Mouse (Mus musculus) T-helper 1 cell (primary cell): ENCODE data around the gene Hist1h2ab.
"Not testable (repeated sequence)": the region's sequence is repeated elsewhere in the genome, so short reads cannot be mapped to it uniquely, and the experiment has no call there.

Experiments used
- in situ Hi-C: fragments of 300-600 bp; cut with MboI, MseI; formaldehyde crosslinking; loops from one replicate; pipeline ENCODE4 v1.15.1; 2025; ENCODE audit warnings: high pct_unique_total_duplicates

Gene Hist1h2ab

DNA sequence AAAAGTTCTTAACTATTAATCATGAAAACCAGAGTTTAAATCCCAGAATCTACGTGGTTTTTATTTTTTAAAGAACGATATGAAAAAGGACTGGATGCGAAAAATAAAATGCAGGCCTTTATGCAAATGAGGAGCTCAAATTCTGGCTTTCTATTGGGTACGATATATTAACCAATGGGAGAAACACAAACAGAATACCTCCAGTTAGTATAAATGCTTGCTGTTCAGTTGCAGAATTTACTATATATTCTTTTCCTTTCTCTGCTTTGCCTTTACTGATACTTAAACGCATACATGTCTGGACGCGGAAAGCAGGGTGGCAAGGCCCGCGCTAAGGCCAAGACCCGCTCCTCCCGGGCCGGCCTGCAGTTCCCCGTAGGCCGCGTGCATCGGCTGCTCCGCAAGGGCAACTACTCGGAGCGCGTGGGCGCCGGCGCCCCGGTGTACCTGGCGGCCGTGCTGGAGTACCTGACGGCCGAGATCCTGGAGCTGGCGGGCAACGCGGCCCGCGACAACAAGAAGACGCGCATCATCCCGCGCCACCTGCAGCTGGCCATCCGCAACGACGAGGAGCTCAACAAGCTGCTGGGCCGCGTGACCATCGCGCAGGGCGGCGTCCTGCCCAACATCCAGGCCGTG, at the start of gene Hist1h2ab:
Gene Hist1h2ab (plus strand): TSS at position 288 of the 639 bp plus-strand sequence.
- in situ Hi-C loops: loop anchor here (10.0 to 25.0 kb wide), 3 partner anchors 316 to 1964 kb away; partner anchors contain the start of genes Gmnn, Hist1h1b, Hist1h2an and Hist1h2bp

DNA sequence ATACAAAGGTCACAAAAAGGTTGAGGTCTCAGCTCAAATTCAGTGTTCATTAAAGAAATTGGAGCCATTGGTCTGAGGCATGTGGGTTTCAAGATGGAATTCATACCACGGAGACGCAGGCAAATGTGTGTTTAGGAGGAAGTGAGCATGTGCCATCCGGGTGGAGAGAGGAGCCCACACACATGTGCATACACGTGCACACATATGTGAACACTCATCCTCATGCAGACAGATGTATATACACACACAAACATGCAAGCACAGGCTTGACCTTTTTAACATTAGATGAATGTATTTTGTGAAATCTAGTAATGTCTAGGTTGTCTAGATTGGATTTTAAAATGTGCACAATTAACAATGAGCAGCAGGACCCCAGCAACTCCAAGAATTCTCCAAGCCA, 48.7 kb upstream of the Hist1h2ab start:
- in situ Hi-C loops: no loop called here

DNA sequence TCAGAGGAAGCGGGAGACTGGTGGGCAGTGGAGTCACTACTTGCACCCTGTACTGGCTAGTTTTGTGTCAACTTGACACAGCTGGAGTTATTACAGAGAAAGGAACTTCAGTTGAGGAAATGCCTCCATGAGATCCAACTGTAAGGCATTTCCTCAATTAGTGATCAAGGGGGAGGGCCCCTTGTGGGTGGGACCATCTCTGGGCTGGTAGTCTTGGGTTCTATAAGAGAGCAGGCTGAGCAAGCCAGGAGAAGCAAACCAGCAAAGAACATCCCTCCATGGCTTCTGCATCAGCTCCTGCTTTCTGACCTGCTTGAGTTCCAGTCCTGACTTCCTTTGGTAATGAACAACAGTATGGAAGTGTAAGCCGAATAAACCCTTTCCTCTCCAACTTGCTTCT, 48.1 kb upstream of the Hist1h2ab start:
- in situ Hi-C loops: not testable (repeated sequence)

DNA sequence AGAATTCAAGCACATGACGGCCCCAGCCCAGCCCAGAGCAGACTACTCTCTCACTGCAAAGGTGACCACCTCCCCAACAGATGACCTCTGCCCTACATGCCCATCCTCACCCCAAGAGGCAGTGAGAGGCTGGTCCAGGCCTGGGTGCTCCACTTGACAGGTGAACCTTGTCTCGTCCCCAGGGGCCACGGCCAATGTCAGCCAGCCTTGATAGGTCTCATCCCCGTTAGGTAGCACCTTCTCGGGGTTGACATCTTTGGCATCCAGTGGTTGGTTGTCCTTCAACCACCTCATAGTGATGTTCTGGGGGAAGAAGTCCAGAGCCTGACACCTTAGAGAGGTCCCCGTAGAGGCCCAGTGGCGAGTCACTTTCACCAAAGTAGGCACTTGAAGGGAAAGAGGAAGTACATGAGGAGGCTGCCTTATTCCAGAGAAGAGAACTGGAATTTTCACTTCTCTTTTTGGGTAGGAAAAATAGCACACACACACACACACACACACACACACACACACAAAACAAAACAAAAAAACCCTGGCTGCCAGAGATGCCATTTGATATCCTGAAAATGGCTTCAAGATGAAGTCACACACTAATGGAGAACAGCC, 45.1 kb upstream of the Hist1h2ab start:
- in situ Hi-C loops: no loop called here

DNA sequence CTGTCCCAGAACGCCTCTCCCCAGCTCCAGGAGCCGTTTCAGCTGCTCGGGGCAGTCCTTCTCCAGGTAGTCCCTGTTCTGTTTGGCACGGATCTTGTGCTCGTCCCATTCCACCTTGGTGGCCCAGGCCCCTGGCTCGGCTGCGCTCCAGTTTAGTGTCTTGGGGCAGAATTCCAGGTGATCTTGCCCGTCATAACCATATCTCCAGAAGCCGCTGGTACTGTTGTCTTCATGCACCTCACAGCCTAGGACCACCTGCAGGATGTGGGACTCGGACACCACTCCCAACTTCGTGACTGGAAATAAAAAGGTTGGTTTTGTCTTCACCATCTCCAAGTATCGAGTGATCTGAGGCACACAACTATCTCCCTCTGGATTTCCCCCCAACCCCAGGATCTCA, 44.2 kb upstream of the Hist1h2ab start:
- in situ Hi-C loops: no loop called here

DNA sequence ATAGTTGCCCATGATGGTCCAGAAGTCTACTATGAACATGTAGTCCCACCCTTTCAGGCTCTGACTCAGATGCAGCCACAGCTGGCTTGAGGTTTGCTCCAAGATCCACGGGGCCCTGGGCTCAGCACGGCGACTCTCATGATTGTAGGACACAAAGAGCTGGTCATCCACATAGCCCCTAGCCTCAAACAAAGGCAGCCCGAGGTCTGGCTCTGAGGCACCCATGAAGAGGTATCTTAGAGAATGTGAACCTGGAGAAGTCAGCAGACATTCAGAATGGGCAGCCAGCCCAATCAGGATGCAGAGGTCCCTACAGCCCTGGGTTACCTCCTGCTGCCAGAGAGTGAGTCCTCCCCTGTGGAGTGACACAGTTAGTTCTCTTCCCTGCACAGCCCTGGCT, 42.9 kb upstream of the Hist1h2ab start:
- in situ Hi-C loops: no loop called here

DNA sequence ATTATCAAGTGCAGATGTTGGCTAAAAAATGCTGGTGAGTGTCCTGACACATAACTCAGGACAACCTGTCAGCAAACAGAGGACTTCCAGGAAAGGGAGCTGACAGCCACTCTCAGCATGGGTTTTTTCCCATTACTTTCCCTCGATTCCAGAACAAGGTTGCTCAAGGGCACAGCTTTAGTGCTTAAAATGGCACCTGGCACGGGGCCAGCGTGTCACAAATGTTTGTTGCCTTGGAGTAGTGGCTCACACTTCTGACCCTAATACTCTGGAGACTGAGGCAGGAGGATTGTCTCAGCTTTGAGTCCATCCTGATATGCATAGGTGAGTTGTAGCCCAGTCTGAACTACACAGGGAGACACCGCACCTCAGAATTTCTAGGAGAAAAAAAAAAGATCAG, 42.3 kb upstream of the Hist1h2ab start:
- in situ Hi-C loops: no loop called here

DNA sequence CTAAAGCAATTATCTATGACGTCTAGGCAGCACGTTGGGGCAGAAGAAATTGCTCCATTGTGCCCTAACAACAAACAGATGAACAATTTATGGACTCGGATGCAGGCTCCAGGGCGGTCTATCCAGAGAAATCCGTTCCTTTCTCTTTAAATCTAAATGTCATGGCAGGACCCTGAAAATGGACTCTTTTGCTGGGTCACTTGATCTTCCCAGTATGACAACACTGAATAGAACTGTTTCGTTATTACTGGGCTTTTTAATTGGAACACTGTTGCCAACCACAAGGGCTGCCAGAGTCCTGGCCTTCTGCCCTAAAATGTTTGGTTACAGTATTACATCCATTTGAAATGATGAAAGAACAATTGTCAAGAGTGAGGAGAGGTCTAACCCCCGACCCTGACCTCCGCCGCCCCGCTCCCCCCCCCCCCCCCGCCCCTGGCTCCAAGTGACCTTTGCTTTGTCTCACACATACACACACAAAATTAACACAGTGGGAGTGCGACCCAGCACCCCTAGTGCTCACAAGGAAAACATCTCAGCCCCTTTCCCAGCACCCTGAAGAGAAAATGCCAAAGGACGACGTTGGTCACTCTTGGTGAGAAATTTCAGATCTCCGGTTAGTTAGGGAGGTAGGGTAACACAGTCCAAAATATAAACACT, 41.1 kb upstream of the Hist1h2ab start:
- in situ Hi-C loops: no loop called here

DNA sequence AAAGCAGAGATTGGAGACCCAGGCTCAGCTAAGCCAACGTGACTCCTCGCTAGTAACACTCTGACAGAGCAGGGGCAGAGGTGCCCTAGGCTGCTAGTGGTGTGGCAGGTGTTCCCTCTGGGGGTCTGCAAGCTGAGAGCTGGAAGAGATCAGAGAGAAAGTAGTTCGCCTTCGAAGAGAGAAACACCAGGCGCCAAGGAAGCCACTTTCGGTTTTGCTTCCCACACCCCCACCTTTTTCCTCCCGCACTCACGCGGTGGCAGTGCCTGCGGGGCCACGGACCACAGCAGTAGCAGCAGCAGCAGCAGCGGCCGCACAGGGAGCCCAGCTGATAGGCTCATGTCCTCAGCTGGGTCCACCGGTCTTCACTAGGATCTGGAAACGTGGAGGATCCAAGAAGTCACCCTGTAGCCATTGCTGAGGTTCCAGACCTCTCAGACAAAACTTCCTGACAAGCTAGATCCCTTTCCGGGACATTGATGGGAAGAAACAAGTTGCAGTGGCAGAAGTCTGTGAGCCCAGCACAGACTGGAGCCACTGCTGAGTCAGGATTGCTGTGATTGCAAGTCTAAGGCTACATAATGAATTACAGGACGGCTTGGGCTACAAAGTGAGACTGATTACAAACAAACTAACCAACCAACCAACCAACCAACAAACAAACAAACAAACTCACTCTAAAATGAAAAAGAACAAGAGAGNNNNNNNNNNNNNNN, 40.4 kb upstream of the Hist1h2ab start, which contains the start of gene Hfe:
Gene Hfe (minus strand): TSS at position 481 of the 716 bp plus-strand sequence.
- in situ Hi-C loops: no loop called here

DNA sequence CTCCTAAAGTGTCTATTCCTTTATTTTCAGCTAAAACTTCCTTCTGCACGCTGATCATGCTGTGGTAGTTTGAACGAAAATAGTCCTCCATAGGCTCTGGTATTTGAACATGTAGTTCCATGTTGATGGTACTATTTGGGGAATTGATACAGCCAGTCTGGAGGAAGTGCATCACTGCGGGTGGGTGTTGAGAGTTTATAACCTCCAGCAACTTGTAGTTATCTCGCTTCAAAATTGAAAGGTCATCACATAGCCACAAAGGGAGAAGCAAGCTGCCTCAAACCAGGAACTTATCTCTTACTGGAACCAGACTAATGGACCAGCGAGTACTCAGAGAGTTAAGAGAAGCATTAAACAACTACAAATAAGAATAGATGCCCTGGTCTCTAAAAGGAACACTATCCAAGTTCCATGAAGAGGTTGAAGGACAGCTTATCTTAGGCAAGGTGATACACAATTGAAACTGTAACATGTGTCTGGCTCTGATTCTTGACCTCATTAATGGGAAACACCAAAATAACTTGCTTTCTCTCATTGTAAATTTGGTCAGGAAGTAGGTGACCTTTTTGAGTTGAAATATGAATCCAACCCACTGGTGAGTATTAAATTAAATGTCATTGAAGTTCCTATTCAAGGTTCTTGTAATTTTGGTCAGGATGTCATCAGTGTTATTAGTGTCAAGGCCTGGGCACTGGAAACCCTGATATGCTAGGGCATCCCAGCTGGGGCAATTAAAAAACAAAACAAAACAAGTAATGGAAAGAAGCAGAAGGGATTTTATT, 34.5 kb upstream of the Hist1h2ab start:
- in situ Hi-C loops: no loop called here

DNA sequence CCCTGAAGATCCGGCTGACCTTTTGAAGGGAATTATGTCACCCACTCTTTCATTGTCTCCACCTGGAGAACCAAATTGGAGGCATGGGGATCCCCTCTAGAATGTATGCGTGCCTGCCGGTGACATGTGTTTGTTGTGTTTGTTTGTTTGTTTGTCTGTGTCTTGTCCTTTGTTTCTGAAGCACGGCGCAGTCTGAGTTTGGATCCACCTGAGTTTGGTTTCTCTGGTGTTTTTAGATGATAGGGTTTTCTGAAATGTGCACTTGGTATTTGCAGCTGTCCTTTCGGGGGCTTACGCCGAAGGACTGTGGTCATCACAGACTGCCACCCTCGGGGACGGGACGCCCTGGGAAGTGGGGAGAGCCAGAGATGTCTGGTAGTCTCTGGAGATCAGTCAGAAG, 33.8 kb upstream of the Hist1h2ab start:
- in situ Hi-C loops: no loop called here

DNA sequence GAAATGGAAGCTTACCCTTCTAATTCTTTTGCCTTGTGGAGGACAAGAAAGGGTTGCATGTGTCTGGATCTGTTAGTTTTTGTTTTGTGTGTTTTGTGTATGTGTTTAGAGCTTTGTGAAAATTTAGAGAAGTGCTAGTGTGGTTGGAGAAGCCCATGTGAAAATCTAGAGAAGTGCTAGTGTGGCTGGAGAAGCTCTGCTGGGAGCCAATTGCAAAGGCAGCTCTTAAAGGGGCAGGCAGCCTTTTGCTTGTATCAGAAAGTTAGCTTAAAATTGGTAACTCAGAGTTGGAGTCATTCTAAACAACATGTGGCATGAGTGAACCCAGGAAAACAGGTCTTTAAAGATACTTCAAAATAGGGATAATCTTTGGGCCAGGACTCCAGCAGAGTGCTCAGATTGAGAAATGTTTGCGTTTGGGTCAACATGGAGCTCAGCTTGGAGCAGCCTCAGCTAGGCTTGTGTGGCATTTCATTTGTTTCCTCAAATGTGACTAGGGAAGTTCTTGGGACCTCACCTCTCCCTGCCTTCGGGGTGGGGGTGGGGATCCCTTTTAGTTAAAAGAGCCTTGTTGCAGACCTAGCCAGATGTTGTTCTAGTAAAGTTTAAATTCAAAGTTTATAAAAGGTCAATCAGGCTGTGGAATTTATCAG, 33.2 kb upstream of the Hist1h2ab start:
- in situ Hi-C loops: not testable (repeated sequence)

DNA sequence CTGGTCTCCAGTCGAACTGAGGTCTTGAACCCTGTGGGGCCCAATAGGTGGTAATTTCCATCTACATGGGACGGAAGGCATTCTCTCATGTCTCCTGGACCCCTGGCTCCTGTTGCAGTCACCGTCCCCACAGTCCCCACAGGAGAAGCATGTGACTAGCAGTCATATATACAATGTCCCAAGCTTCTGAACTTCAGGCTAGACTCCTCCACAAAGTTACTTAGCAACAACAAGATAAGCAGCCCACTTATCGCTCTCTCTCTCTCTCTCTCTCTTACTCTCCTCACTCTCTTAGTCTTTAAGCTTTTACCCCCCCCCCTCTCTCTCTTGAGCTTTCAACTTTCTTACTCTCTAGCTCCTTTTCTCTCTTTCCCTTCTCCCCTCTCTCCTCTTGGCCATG, 26.7 kb upstream of the Hist1h2ab start:
- in situ Hi-C loops: no loop called here

DNA sequence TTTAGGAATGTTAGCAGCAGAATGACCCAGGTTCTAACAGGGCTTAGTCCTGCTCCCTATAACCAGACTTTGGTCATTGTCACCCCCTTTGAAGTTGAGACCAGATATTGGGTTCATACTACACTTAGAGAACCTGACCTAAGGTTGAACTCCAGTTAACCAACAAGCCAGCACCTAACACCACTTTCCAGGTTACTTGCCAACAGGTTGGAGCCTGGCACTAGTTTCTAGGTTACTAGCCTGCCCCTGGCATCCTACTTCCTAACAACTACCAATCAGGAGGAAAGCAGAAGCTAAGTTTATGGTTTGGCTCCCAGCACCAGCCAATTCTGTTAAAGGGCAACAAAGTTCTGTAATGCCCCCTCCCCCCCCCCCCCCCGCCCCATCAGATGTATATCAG, 25.7 kb upstream of the Hist1h2ab start:
- in situ Hi-C loops: loop anchor here (5.0 kb wide), 1 partner anchor 33 kb away; no protein-coding TSS in a partner anchor

DNA sequence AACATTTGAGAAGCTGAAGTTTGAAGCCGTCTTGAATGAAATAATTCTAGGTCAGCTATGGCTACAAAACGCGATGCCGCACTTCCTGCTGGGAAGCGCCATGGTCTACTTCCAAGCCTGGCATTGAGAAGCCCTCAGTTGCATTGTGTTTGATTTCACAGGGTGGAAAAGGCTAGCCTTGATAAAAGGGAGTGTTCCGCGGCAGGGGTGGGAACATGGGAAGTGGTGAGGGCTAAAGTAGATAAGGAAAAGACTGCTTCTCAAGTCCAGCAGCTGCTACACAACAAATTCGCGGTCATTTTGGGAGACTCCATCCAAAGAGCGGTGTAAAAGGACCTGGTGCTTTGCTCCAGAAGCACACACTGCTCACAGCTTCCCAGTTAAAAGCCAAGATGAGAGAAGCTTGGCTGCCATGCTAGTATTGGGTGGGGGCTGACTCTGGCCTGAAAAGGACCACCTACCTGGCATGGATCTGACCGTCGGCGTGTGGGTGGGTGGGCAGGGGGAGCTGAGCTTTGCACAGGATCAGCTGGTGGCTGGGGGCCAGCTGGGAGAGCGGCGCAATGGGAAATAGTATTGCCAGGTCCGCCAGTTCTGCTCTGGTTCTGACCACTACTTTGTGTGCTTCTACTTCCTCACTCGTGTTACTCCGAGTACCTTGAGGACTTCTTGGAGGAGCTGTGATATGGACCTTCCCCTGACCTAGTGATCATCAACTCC, 22.3 kb upstream of the Hist1h2ab start:
- in situ Hi-C loops: loop anchor here (5.0 kb wide), 1 partner anchor 36 kb away; no protein-coding TSS in a partner anchor

DNA sequence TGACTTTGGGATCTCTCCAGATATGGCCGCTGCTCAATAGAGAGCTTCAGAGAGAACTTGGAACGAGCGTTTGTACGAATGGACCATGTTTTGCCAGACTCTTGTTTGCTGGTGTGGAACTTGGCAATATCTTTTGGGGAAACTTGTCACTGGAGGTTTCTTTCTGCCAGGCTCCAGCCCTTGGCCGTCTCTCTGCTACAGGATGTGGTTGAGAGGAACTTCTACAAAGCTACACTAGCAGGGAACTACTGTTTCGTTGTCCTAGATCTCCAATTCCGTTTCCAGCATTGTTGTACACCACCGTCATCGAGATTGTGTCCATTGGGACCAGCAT, 21.8 kb upstream of the Hist1h2ab start:
- in situ Hi-C loops: loop anchor here (5.0 kb wide), 1 partner anchor 37 kb away; no protein-coding TSS in a partner anchor

DNA sequence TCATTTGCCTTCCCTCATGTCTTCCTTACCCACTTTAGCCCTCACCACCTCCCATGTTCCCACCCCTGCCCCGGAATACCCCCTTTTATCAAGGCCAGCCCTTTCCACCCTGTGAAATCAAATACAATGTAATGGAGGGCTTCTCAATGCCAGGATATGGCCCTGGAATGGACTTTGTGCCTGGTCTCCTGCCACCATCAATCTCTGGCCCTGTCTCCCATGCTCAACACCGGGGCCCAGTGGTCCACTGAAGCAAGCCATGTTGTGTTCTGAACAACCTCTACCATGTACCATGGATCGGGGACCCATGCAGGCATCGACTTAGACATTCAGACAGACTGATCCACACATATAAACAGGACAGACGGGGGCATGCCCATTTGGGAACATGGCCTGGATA, 21.2 kb upstream of the Hist1h2ab start:
- in situ Hi-C loops: loop anchor here (5.0 to 10.0 kb wide), 2 partner anchors 37 to 95 kb away; no protein-coding TSS in a partner anchor

DNA sequence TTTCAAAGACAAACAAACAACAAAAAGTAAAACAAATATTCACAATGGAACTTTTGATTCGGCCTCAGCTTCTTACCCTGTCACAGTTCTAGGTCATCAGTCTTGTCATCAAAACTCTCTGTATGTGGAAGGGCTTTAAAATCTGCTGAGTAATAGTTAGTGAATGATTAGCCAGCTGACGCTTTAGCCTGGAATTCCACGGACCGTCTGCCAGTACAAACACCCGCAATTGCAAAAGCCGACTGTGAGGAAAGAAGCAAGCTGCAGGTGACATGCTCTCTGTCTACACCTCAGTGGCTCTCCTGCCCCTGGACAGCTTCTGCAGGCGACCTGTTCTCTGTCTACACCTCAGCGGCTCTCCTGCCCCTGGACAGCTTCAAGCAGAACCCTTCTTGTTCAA, 20.4 kb upstream of the Hist1h2ab start:
- in situ Hi-C loops: loop anchor here (10.0 kb wide), 1 partner anchor 96 kb away; no protein-coding TSS in a partner anchor

DNA sequence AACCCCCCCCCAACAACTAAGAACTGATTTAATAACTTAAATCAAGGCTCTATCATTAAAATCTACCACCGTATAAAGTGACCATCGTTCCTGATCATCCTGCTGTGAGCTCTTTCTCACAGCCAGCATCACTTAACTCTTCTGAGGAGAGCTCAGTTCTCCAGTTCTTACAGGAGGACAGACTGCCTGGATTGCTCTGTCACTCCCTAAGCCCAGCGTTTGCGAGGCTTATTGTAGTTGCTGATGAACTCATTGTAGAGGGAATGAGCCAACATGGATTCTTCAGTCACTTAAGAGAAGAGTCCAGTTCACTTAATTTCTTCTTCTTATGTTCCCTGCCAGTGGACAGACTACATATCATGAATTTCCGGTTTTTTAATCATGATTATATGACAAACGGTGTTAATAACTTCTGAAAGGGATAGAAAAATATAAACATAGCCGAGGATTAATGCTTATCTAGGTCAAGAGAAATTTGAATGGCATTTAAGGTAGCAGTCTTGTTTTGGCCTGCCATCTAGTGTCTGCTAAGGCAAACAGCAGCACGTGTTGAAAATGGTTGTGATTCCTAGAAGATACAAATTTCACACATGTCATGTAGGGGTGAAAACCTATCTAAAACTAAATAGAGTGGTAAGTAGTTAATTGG, 18.6 kb upstream of the Hist1h2ab start:
- in situ Hi-C loops: loop anchor here (10.0 kb wide), 1 partner anchor 97 kb away; no protein-coding TSS in a partner anchor
